Mouse (Mus musculus) T-helper 17 cell (primary cell): Measurements from ENCODE around the gene Pik3r5.

Experiments used
- in situ Hi-C, 2 experiments: fragments of 300-600 bp; cut with MboI, MseI; formaldehyde crosslinking; loops; 1 replicate in 1 of 2; 2 replicates in 1 of 2; pipeline ENCODE4 v1.15.1; 2025; ENCODE audit warnings: high pct_unique_total_duplicates in 2 of 2

Pik3r5 gene

GRCm38 (mm10) chr11:68474600-68474999 is 42.7 kb downstream of the Pik3r5 start:
- in situ Hi-C loops, result loop anchor here (5.0 to 25.0 kb wide), 2 partner anchors 42 to 1288 kb away; partner anchors contain the start of genes Pik3r5 (in 1 of the 2), Polr2a (in 1 of the 2), Slc35g3 (in 1 of the 2) and Zbtb4 (in 1 of the 2)

GRCm38 (mm10) chr11:68475676-68476075 is 43.8 kb downstream of the Pik3r5 start:
- in situ Hi-C loops, result no loop called here

GRCm38 (mm10) chr11:68477661-68478060 is 45.7 kb downstream of the Pik3r5 start:
- in situ Hi-C loops, result no loop called here

GRCm38 (mm10) chr11:68478574-68478981 is 46.7 kb downstream of the Pik3r5 start:
- in situ Hi-C loops, result no loop called here

- in situ Hi-C loops, result loop anchor here in 1 of 2 experiments (10.0 kb wide), 1 partner anchor 46 kb away; the partner anchor contains the start of gene Pik3r5
These were observed 48.7 kb downstream of the Pik3r5 start for GRCm38 (mm10) chr11:68480660-68481059.

GRCm38 (mm10) chr11:68482001-68482400 is 50.1 kb downstream of the Pik3r5 start:
- in situ Hi-C loops, result loop anchor here in 1 of 2 experiments (10.0 kb wide), 1 partner anchor 47 kb away; the partner anchor contains the start of gene Pik3r5

GRCm38 (mm10) chr11:68483213-68483612 is 51.3 kb downstream of the Pik3r5 start:
- in situ Hi-C loops, result loop anchor here in 1 of 2 experiments (10.0 kb wide), 1 partner anchor 48 kb away; the partner anchor contains the start of gene Pik3r5

GRCm38 (mm10) chr11:68484431-68484830 is 52.5 kb downstream of the Pik3r5 start:
- in situ Hi-C loops, result loop anchor here in 1 of 2 experiments (10.0 kb wide), 1 partner anchor 50 kb away; the partner anchor contains the start of gene Pik3r5

GRCm38 (mm10) chr11:68485206-68485942 is 53.5 kb downstream of the Pik3r5 start:
- in situ Hi-C loops, result loop anchor here in 1 of 2 experiments (10.0 kb wide), 1 partner anchor 51 kb away; the partner anchor contains the start of gene Pik3r5

- in situ Hi-C loops, result loop anchor here in 1 of 2 experiments (10.0 kb wide), 1 partner anchor 51 kb away; the partner anchor contains the start of gene Pik3r5
These were observed 54.2 kb downstream of the Pik3r5 start for GRCm38 (mm10) chr11:68486093-68486492.

GRCm38 (mm10) chr11:68487720-68488119 is 55.8 kb downstream of the Pik3r5 start:
- in situ Hi-C loops, result loop anchor here in 1 of 2 experiments (10.0 kb wide), 1 partner anchor 53 kb away; the partner anchor contains the start of gene Pik3r5

GRCm38 (mm10) chr11:68488256-68488824 is 56.4 kb downstream of the Pik3r5 start:
- in situ Hi-C loops, result loop anchor here in 1 of 2 experiments (10.0 kb wide), 1 partner anchor 54 kb away; the partner anchor contains the start of gene Pik3r5

- in situ Hi-C loops, result loop anchor here in 1 of 2 experiments (10.0 kb wide), 1 partner anchor 54 kb away; the partner anchor contains the start of gene Pik3r5
These were observed 57.3 kb downstream of the Pik3r5 start for GRCm38 (mm10) chr11:68489236-68489635.

GRCm38 (mm10) chr11:68492592-68492991 is 60.7 kb downstream of the Pik3r5 start:
- in situ Hi-C loops, result loop anchor here in 1 of 2 experiments (10.0 kb wide), 1 partner anchor 62 kb away; the partner anchor contains the start of gene Mfsd6l

GRCm38 (mm10) chr11:68493760-68494159 is 61.8 kb downstream of the Pik3r5 start:
- in situ Hi-C loops, result loop anchor here in 1 of 2 experiments (10.0 kb wide), 1 partner anchor 61 kb away; the partner anchor contains the start of gene Mfsd6l

- in situ Hi-C loops, result loop anchor here (5.0 to 10.0 kb wide), 2 partner anchors 55 to 58 kb away; partner anchors contain the start of gene Mfsd6l (in 1 of the 2)
These were observed 65.2 kb downstream of the Pik3r5 start for GRCm38 (mm10) chr11:68497081-68497480.

GRCm38 (mm10) chr11:68498517-68498916 is 66.6 kb downstream of the Pik3r5 start:
- in situ Hi-C loops, result loop anchor here (5.0 to 10.0 kb wide), 2 partner anchors 54 to 56 kb away; partner anchors contain the start of gene Mfsd6l (in 1 of the 2)

- in situ Hi-C loops, result loop anchor here (5.0 to 10.0 kb wide), 2 partner anchors 53 to 56 kb away; partner anchors contain the start of gene Mfsd6l (in 1 of the 2)
These were observed 67.2 kb downstream of the Pik3r5 start for GRCm38 (mm10) chr11:68498999-68499699.

GRCm38 (mm10) chr11:68500949-68501350 is 69.0 kb downstream of the Pik3r5 start:
- in situ Hi-C loops, result no loop called here

- in situ Hi-C loops, result no loop called here
These were observed 70.5 kb downstream of the Pik3r5 start for GRCm38 (mm10) chr11:68502408-68502807.
